ENCODE assay signal across 21 mouse cellular contexts in genomic region chr17:73306626-73307025, GRCm38 (mm10).
DNase-seq lines count a peak whose midpoint lies in the region; ATAC-seq lines count a peak whose summit lies in the region.
"Had no signal": no experiment of that assay in that cellular context is flagged by ENCODE, and none has a peak within 500 bp of the region (broad histone marks: within the 10 kb centered on the region; RNA-seq: fewer than 3 reads in every experiment).

No protein-coding gene starts in this region.

- peak; percentile 77 to 80 for DNase-seq in cerebellum, postnatal 10 days
- no peak for DNase-seq in cerebellum, postnatal 4 days (ENCODE audit: low spot score in 2 of 2)
- DNase-seq in heart, embryonic 10.5 days (ENCODE audit: low spot score) = peak; percentile 69
- DNase-seq in heart, postnatal 10 days = no peak
- peak; percentile 17 to 30 for DNase-seq in kidney, postnatal 25 days
- DNase-seq in testis, postnatal 10 days (ENCODE audit: low spot score) = peak; percentile 48
- DNase-seq in testis, postnatal 14 days (ENCODE audit: low spot score) = no peak
- DNase-seq: adrenal gland, postnatal 14 days; cerebellum, adult 8-10 months; gastrocnemius, postnatal 10 days; heart, adult 2 months; kidney, adult 2 months; layer of hippocampus, adult 9-11 months; liver; lung, postnatal 4 days; right cerebral cortex, postnatal 14 days had no signal

- H3K36me3 ChIP-seq in heart, embryonic 10.5 days = no peaks in the 10 kb centered on the region
- H3K36me3 ChIP-seq in kidney, embryonic 16.5 days (ENCODE audit: insufficient read depth, low read length) = no peaks in the 10 kb centered on the region
- H3K36me3 ChIP-seq: forebrain, embryonic 15.5 days; limb, embryonic 10.5 days; liver, embryonic 15.5 days had no signal

- ATAC-seq in kidney, embryonic 16.5 days (ENCODE audit: low FRiP score, low TSS enrichment) = no peak
- ATAC-seq: forebrain, embryonic 15.5 days had no signal

- H3K4me2 ChIP-seq in kidney, embryonic 16.5 days (replicated peaks; ENCODE audit: low read depth, low read length) = no peak overlapping the region
- H3K4me2 ChIP-seq: forebrain, embryonic 15.5 days; liver, embryonic 15.5 days had no signal

- H3K4me1 ChIP-seq in heart, embryonic 10.5 days = peaks cover 9% of the 10 kb centered on the region; the same call in 1 of the 2 replicates
- H3K4me1 ChIP-seq in kidney, embryonic 16.5 days (ENCODE audit: insufficient read depth, low read length) = 0 out of 2 replicates have a peak, but pooled peaks cover 9% of the 10 kb centered on the region
- H3K4me1 ChIP-seq: limb, embryonic 10.5 days; liver, embryonic 15.5 days had no signal

- 43% methylated on average over 7 of the region's 7 CpGs for WGBS in heart, embryonic 10.5 days
- 37% methylated on average over 7 of the region's 7 CpGs for WGBS in kidney, embryonic 16.5 days

- H3K9me3 ChIP-seq in heart, embryonic 10.5 days = no peaks in the 10 kb centered on the region
- no peaks in the 10 kb centered on the region for H3K9me3 ChIP-seq in kidney, embryonic 16.5 days (ENCODE audit: low read length)
- H3K9me3 ChIP-seq: forebrain, embryonic 15.5 days; limb, embryonic 10.5 days; liver, embryonic 15.5 days had no signal

- no peak overlapping the region for H3K4me3 ChIP-seq in heart, embryonic 10.5 days
- H3K4me3 ChIP-seq in kidney, embryonic 16.5 days (ENCODE audit: low read length) = no peak overlapping the region
- H3K4me3 ChIP-seq: forebrain, embryonic 15.5 days; heart, adult 2 months; limb, embryonic 10.5 days; liver, embryonic 15.5 days had no signal

- no peak overlapping the region for H3K27ac ChIP-seq in heart, embryonic 10.5 days
- H3K27ac ChIP-seq in kidney, embryonic 16.5 days (ENCODE audit: low read length) = no peak overlapping the region
- H3K27ac ChIP-seq: forebrain, embryonic 15.5 days; heart, adult 2 months; limb, embryonic 10.5 days; liver, embryonic 15.5 days; stomach, postnatal 0 days had no signal

- intact Hi-C loops in heart, postnatal 10 days (cut with DNase I) = no loop called here

- peaks cover 19% of the 10 kb centered on the region for H3K27me3 ChIP-seq in heart, embryonic 10.5 days (ENCODE audit: insufficient read depth, poor library complexity, severe bottlenecking)
- H3K27me3 ChIP-seq in kidney, embryonic 16.5 days (ENCODE audit: insufficient read depth, low read length) = peaks cover 15% of the 10 kb centered on the region; the same call in 1 of the 2 replicates
- H3K27me3 ChIP-seq: forebrain, embryonic 15.5 days had no signal

- no peak overlapping the region for H3K9ac ChIP-seq in kidney, embryonic 16.5 days (replicated peaks; ENCODE audit: low read length)
- H3K9ac ChIP-seq: forebrain, embryonic 15.5 days; liver, embryonic 15.5 days had no signal

Comparison
In these comparisons a context has a peak if more than half of its experiments do, and no peak if none do; other contexts are left out.
1. DNase-seq: peak in cerebellum, postnatal 10 days (2 of 2), heart, embryonic 10.5 days (single experiment), kidney, postnatal 25 days (2 of 2) and testis, postnatal 10 days (single experiment); none in cerebellum, postnatal 4 days (0 of 2), heart, postnatal 10 days (0 of 2) and testis, postnatal 14 days (single experiment).